In genomic region chr7:119607796-119608515, GRCm38 (mm10) we compare ENCODE assay signal across 20 mouse cellular contexts. TPM values are rescaled to one million over a fixed set of nuclear protein-coding genes. Genes with fewer than 3 reads are reported as not detected.
"Had no signal": no experiment of that assay in that cellular context is flagged by ENCODE, and none has a peak within 500 bp of the region (broad histone marks: within the 10 kb centered on the region; RNA-seq: fewer than 3 reads in every experiment).

No protein-coding gene starts in this region.

- H3K9ac ChIP-seq: limb, embryonic 12.5 days; liver, embryonic 13.5 days; midbrain, embryonic 13.5 days had no signal

- H3K27me3 ChIP-seq: limb, embryonic 12.5 days; liver, embryonic 13.5 days; megakaryocyte, embryonic 14.5 days; midbrain, embryonic 13.5 days had no signal

- ATAC-seq: hindbrain, postnatal 0 days; midbrain, embryonic 13.5 days had no signal

- H3K27ac ChIP-seq: hindbrain, postnatal 0 days; limb, embryonic 12.5 days; liver, embryonic 13.5 days; macrophage; midbrain, embryonic 13.5 days had no signal

- H3K36me3 ChIP-seq: limb, embryonic 12.5 days; liver, embryonic 13.5 days; midbrain, embryonic 13.5 days had no signal

- H3K4me2 ChIP-seq: limb, embryonic 12.5 days; liver, embryonic 13.5 days; midbrain, embryonic 13.5 days had no signal

- H3K4me1 ChIP-seq: limb, embryonic 12.5 days; liver, embryonic 13.5 days; megakaryocyte, embryonic 14.5 days; midbrain, embryonic 13.5 days had no signal

- H3K9me3 ChIP-seq: limb, embryonic 12.5 days; liver, embryonic 13.5 days; megakaryocyte, embryonic 14.5 days; midbrain, embryonic 13.5 days had no signal

- H3K4me3 ChIP-seq: limb, embryonic 12.5 days; liver, embryonic 13.5 days; megakaryocyte, embryonic 14.5 days; midbrain, embryonic 13.5 days had no signal

- DNase-seq: kidney, adult 11 months; kidney, postnatal 36 days; layer of hippocampus, adult 9-11 months; liver; liver, embryonic 13.5 days; right cerebral cortex, adult 18-20 months; right cerebral cortex, postnatal 25 days; thymus, postnatal 4 days had no signal

RNA-seq across cellular contexts. Expression of gene Acsm1, which starts 1.1 kb away (rescaled TPM):
- total RNA-seq: hindbrain, postnatal 0 days; layer of hippocampus, adult 18-20 months; left cerebral cortex, postnatal 36 days; midbrain, postnatal 0 days had no signal
- polyA plus RNA-seq: hindbrain, postnatal 0 days; intestine, embryonic 14.5 days; limb, embryonic 12.5 days; macrophage; midbrain, embryonic 13.5 days; midbrain, postnatal 0 days; neural tube, embryonic 14.5 days; small intestine, adult 2 months had no signal

RNA-seq across cellular contexts. Expression of gene Acsm2, which starts 53.8 kb away (rescaled TPM):
- total RNA-seq: layer of hippocampus, adult 18-20 months; left cerebral cortex, postnatal 36 days; midbrain, postnatal 0 days had no signal
- polyA plus RNA-seq: intestine, embryonic 14.5 days; limb, embryonic 12.5 days; liver, embryonic 13.5 days; macrophage; midbrain, embryonic 13.5 days; midbrain, postnatal 0 days; neural tube, embryonic 14.5 days; small intestine, adult 2 months; stomach, embryonic 16.5 days had no signal
